Mouse (Mus musculus) erythroblast, adult 5-6 weeks (primary cell): Measurements from ENCODE around the gene Tmem206. TPM values are rescaled to one million over a fixed set of nuclear protein-coding genes. Genes with fewer than 3 reads are reported as not detected.

Experiments used
- ATAC-seq: replicated peaks from 2 replicates; pipeline ENCODE4 v1.8.0; 2016; ENCODE audit warnings: moderate number of reproducible peaks, mild to moderate bottlenecking, moderate TSS enrichment, inconsistent platforms; ENCODE audit not compliant: poor library complexity, low FRiP score, severe bottlenecking
- total RNA-seq, 2 experiments: library from RNA; stranded (forward) in 1 of 2; stranded (reverse) in 1 of 2; fragments of 150-400 nt in 1 of 2; fragments of 200-764, 138-1000 nt in 1 of 2; gene quantifications; 2 replicates each; pipeline versions ENCODE4 v1.2.3 to v1.2.4; 2015 to 2017; ENCODE audit warnings: low replicate concordance in 2 of 2

Tmem206 gene
- total RNA-seq, 2 experiments from 2014 or later: 3.3 to 5.7 TPM

GRCm38 (mm10) chr1:191395200-191395599 is 69.5 kb downstream of the Tmem206 start:
- no peak for ATAC-seq

DNA sequence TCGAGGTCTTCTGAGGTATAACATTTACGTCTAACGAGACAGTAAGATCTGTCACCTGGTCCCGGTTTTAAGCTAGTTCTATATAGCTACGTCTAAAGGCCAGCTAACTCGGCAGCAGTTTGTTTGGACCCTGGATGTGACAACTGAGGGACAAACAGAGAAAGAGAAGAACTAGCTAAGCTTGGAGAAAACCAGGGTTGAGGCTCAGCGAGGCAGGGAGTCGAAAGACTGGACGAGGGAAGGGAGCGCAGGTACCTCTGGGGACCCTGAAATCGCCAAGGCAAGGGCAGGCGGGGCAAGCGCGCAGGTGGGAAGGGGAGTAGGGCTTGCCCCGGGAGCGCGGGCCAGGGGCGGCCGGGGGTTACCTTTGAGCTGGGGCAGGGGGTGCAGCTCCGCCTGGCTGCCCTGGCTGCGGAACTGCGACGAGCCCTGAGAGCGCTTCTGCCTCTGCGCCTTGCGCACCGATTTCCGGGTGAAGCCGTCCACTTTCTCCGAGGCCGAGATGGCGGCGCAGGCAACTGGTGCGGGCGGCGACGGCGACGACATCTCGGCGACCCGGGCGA is 70.2 kb downstream of the Tmem206 start:
- ATAC-seq: no peak

DNA sequence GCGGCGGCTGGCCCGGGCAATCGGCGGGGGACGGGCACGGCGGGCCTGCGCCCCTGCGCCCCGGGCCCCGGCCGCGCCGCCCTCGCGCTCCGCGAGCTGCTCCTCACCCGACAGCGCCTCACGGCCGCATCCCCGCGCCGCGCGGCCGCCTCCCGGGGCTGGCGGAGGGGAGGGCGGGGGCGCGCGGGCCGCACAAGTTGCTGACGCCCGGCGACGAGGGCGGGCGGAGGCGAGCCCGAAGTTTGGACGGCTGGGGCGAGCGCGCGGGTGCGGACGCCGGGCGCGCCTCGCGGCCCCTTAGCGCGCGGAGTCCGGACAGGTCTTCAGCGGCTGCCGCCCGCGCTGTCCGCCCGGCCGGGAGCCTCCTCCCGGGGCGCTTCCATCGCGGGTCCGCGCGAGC is 70.7 kb downstream of the Tmem206 start:
- peak; percentile 37; the same call in 1 of the 2 replicates for ATAC-seq

DNA sequence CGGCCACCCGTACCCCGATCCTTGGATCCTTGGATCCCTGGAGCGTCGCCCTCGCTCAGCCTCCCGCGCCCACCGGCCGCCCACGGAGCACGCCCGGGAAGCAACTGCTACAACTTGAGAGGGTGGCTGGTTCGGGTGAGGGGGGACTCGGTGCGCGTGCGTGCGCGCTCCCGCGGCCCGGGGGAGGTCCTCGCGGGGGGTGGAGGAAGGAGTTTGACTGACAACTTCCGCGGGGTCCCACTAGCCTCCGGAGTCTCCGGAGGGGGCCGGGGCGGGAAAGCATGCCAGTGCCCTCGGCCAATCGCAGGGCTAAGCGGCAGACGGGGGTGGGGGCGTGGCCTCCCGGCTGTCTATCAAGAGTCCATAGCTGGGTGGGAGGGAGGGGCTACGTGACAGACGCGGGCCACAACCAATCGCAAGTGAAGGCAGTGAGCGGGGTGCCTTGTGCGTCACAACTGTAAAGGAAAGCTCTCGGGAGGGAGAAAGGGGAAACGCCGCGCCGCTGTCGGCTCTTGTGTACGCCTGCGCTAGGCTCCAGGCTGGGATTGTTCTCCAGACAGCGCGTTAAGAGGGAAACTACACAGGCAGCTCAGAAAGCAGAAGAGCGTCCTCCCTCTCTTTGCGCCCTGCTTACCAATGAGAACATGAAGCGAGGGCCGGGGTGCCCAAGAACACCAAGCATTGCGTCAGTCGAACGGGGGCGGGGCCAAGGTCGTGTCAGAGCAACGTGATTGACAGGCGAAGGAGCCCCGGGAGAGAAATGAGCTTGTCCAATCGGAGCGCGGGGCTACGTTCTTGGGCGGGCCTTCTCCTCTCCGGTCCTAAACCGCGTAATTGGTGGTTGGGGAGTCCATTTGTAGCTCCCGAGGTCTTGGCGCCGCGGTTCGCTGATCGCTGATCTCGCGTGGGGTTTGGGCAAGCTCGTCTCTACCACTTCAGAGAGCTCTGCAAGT is 71.5 kb downstream of the Tmem206 start:
- peak; percentile 92 for ATAC-seq

Other genes starting within 250 kb of the Tmem206 start
- gene Batf3, start 228.1 kb upstream of the Tmem206 start, total RNA-seq (2015; ENCODE audit: low replicate concordance): 2.1 TPM in 1 of 2 replicates, not detected in the other
- 0.70 TPM in 1 of 2 replicates, not detected in the other for gene Batf3, start 228.1 kb upstream of the Tmem206 start, total RNA-seq (2017; ENCODE audit: low replicate concordance)
- gene Fam71a, start 161.1 kb upstream of the Tmem206 start, total RNA-seq (2015; ENCODE audit: low replicate concordance): not detected in 2 replicates
- gene Fam71a, start 161.1 kb upstream of the Tmem206 start, total RNA-seq (2017; ENCODE audit: low replicate concordance): not detected in 2 replicates
- 0.42 and 6.0 TPM in 2 replicates for gene Atf3, start 107.9 kb upstream of the Tmem206 start, total RNA-seq (2015; ENCODE audit: low replicate concordance)
- 3.2 and 13.4 TPM in 2 replicates for gene Atf3, start 107.9 kb upstream of the Tmem206 start, total RNA-seq (2017; ENCODE audit: low replicate concordance)
- gene Nenf, start 7.7 kb upstream of the Tmem206 start, total RNA-seq (2015; ENCODE audit: low replicate concordance): 2.3 and 21.5 TPM in 2 replicates
- 0.60 and 9.2 TPM in 2 replicates for gene Nenf, start 7.7 kb upstream of the Tmem206 start, total RNA-seq (2017; ENCODE audit: low replicate concordance)
- gene Ppp2r5a, start 77.4 kb downstream of the Tmem206 start, total RNA-seq (2015; ENCODE audit: low replicate concordance): 52.7 and 60.3 TPM in 2 replicates
- 56.3 and 62.8 TPM in 2 replicates for gene Ppp2r5a, start 77.4 kb downstream of the Tmem206 start, total RNA-seq (2017; ENCODE audit: low replicate concordance)
- gene Dtl, start 249.6 kb downstream of the Tmem206 start, total RNA-seq (2015; ENCODE audit: low replicate concordance): 38.0 and 45.3 TPM in 2 replicates
- gene Dtl, start 249.6 kb downstream of the Tmem206 start, total RNA-seq (2017; ENCODE audit: low replicate concordance): 29.1 and 30.1 TPM in 2 replicates
- gene Ints7, start 249.7 kb downstream of the Tmem206 start, total RNA-seq (2015; ENCODE audit: low replicate concordance): 9.0 and 12.3 TPM in 2 replicates
- gene Ints7, start 249.7 kb downstream of the Tmem206 start, total RNA-seq (2017; ENCODE audit: low replicate concordance): 15.1 and 21.8 TPM in 2 replicates